Mouse (Mus musculus): ENCODE measurements around the gene Rsph1. TPM values are rescaled to one million over a fixed set of nuclear protein-coding genes. Genes with fewer than 3 reads are reported as not detected.

The Rsph1 gene
- total and polyA plus RNA-seq, 3 experiments: 0.81 to 1.2 (median 1.2) TPM

GRCm38 (mm10) chr17:31315993-31316392 lies 38.8 kb upstream of the Rsph1 start:
- WGBS: 46% methylated on average over 6 of the region's 6 CpGs
- no peak for DNase-seq
- Histone ChIP-seq H3K9ac (ENCODE audit: low read depth, low read length) (no peak overlapping the region), H3K27ac (no peak overlapping the region), H3K4me3 (no peak overlapping the region), H3K79me2 (replicated peaks; ENCODE audit: control insufficient read depth, insufficient read depth, low read length) (no peaks in the 10 kb centered on the region), H3K4me1 (ENCODE audit: control insufficient read depth, insufficient read depth, low read length) (peaks cover 4% of the 10 kb centered on the region; the same call in 1 of the 2 replicates), H3K36me3 (ENCODE audit: control insufficient read depth, insufficient read depth, low read length) (no peaks in the 10 kb centered on the region), H3K27me3 (ENCODE audit: control insufficient read depth, insufficient read depth, low read length) (no peaks in the 10 kb centered on the region)
- TF ChIP-seq CTCF (IDR thresholded peaks at IDR 0.05) (no peak), EP300 (IDR thresholded peaks at IDR 0.05; ENCODE audit: insufficient read depth, low read depth, low read length) (no peak), POLR2A (IDR thresholded peaks at IDR 0.05; ENCODE audit: insufficient read depth, low read depth, low read length) (no peak)
- intact Hi-C loops (cut with DNase I): no loop called here

GRCm38 (mm10) chr17:31315046-31315792 lies 38.0 kb upstream of the Rsph1 start:
- TF ChIP-seq POLR2A (IDR thresholded peaks at IDR 0.05; ENCODE audit: insufficient read depth, low read depth, low read length): no peak
- TF ChIP-seq EP300 (IDR thresholded peaks at IDR 0.05; ENCODE audit: insufficient read depth, low read depth, low read length): no peak
- no peak for TF ChIP-seq CTCF (IDR thresholded peaks at IDR 0.05)
- Histone ChIP-seq H3K36me3 (ENCODE audit: control insufficient read depth, insufficient read depth, low read length) (no peaks in the 10 kb centered on the region), H3K27me3 (ENCODE audit: control insufficient read depth, insufficient read depth, low read length) (no peaks in the 10 kb centered on the region), H3K4me1 (ENCODE audit: control insufficient read depth, insufficient read depth, low read length) (peaks cover 4% of the 10 kb centered on the region; the same call in 1 of the 2 replicates), H3K27ac (no peak overlapping the region), H3K9ac (ENCODE audit: low read depth, low read length) (no peak overlapping the region), H3K79me2 (replicated peaks; ENCODE audit: control insufficient read depth, insufficient read depth, low read length) (no peaks in the 10 kb centered on the region), H3K4me3 (no peak overlapping the region)
- no peak for DNase-seq
- WGBS: 29% methylated on average over 13 of the region's 13 CpGs
- intact Hi-C loops (cut with DNase I): no loop called here

- no peaks in the 10 kb centered on the region for H3K27me3 ChIP-seq (ENCODE audit: control insufficient read depth, insufficient read depth, low read length)
- H3K4me3 ChIP-seq: no peak overlapping the region
- H3K36me3 ChIP-seq (ENCODE audit: control insufficient read depth, insufficient read depth, low read length): no peaks in the 10 kb centered on the region
- 87% methylated on average over 10 of the region's 10 CpGs for WGBS
- H3K4me1 ChIP-seq (ENCODE audit: control insufficient read depth, insufficient read depth, low read length): peaks cover 5% of the 10 kb centered on the region; the same call in 1 of the 2 replicates
- no peak for DNase-seq
- H3K9ac ChIP-seq (ENCODE audit: low read depth, low read length): no peak overlapping the region
- no peak for TF ChIP-seq CTCF (IDR thresholded peaks at IDR 0.05)
- TF ChIP-seq POLR2A (IDR thresholded peaks at IDR 0.05; ENCODE audit: insufficient read depth, low read depth, low read length): no peak
- TF ChIP-seq EP300 (IDR thresholded peaks at IDR 0.05; ENCODE audit: insufficient read depth, low read depth, low read length): no peak
- H3K79me2 ChIP-seq (replicated peaks; ENCODE audit: control insufficient read depth, insufficient read depth, low read length): no peaks in the 10 kb centered on the region
- intact Hi-C loops (cut with DNase I): no loop called here
- H3K27ac ChIP-seq: no peak overlapping the region
Measured at GRCm38 (mm10) chr17:31312648-31313047, 35.5 kb upstream of the Rsph1 start.

GRCm38 (mm10) chr17:31311047-31311446 lies 33.9 kb upstream of the Rsph1 start:
- H3K36me3 ChIP-seq (ENCODE audit: control insufficient read depth, insufficient read depth, low read length): no peaks in the 10 kb centered on the region
- H3K27ac ChIP-seq: no peak overlapping the region
- no peaks in the 10 kb centered on the region for H3K27me3 ChIP-seq (ENCODE audit: control insufficient read depth, insufficient read depth, low read length)
- 78% methylated on average over 9 of the region's 9 CpGs for WGBS
- peaks cover 5% of the 10 kb centered on the region; the same call in 1 of the 2 replicates for H3K4me1 ChIP-seq (ENCODE audit: control insufficient read depth, insufficient read depth, low read length)
- DNase-seq: no peak
- TF ChIP-seq POLR2A (IDR thresholded peaks at IDR 0.05; ENCODE audit: insufficient read depth, low read depth, low read length): no peak
- TF ChIP-seq CTCF (IDR thresholded peaks at IDR 0.05): no peak
- TF ChIP-seq EP300 (IDR thresholded peaks at IDR 0.05; ENCODE audit: insufficient read depth, low read depth, low read length): no peak
- intact Hi-C loops (cut with DNase I): no loop called here
- H3K9ac ChIP-seq (ENCODE audit: low read depth, low read length): no peak overlapping the region
- H3K4me3 ChIP-seq: no peak overlapping the region
- no peaks in the 10 kb centered on the region for H3K79me2 ChIP-seq (replicated peaks; ENCODE audit: control insufficient read depth, insufficient read depth, low read length)

- no peak for DNase-seq
- intact Hi-C loops (cut with DNase I): loop anchor here (1.0 to 2.0 kb wide), 2 partner anchors 27 to 55 kb away; no protein-coding TSS in a partner anchor
- WGBS: 55% methylated on average over 6 of the region's 6 CpGs
- Histone ChIP-seq H3K36me3 (ENCODE audit: control insufficient read depth, insufficient read depth, low read length) (no peaks in the 10 kb centered on the region), H3K9ac (ENCODE audit: low read depth, low read length) (no peak overlapping the region), H3K27me3 (ENCODE audit: control insufficient read depth, insufficient read depth, low read length) (no peaks in the 10 kb centered on the region), H3K27ac (no peak overlapping the region), H3K4me3 (no peak overlapping the region), H3K79me2 (replicated peaks; ENCODE audit: control insufficient read depth, insufficient read depth, low read length) (no peaks in the 10 kb centered on the region), H3K4me1 (ENCODE audit: control insufficient read depth, insufficient read depth, low read length) (peaks cover 7% of the 10 kb centered on the region; the same call in 1 of the 2 replicates)
- TF ChIP-seq CTCF (IDR thresholded peaks at IDR 0.05): no peak
- no peak for TF ChIP-seq POLR2A (IDR thresholded peaks at IDR 0.05; ENCODE audit: insufficient read depth, low read depth, low read length)
- no peak for TF ChIP-seq EP300 (IDR thresholded peaks at IDR 0.05; ENCODE audit: insufficient read depth, low read depth, low read length)
Measured at GRCm38 (mm10) chr17:31309281-31309793, 32.2 kb upstream of the Rsph1 start.

GRCm38 (mm10) chr17:31308291-31308816 lies 31.2 kb upstream of the Rsph1 start:
- Histone ChIP-seq H3K27me3 (ENCODE audit: control insufficient read depth, insufficient read depth, low read length) (no peaks in the 10 kb centered on the region), H3K79me2 (replicated peaks; ENCODE audit: control insufficient read depth, insufficient read depth, low read length) (no peaks in the 10 kb centered on the region), H3K9ac (ENCODE audit: low read depth, low read length) (no peak overlapping the region), H3K4me1 (ENCODE audit: control insufficient read depth, insufficient read depth, low read length) (peaks cover 7% of the 10 kb centered on the region; the same call in 1 of the 2 replicates), H3K4me3 (no peak overlapping the region), H3K27ac (no peak overlapping the region), H3K36me3 (ENCODE audit: control insufficient read depth, insufficient read depth, low read length) (no peaks in the 10 kb centered on the region)
- no peak for DNase-seq
- TF ChIP-seq EP300 (IDR thresholded peaks at IDR 0.05; ENCODE audit: insufficient read depth, low read depth, low read length): no peak
- TF ChIP-seq POLR2A (IDR thresholded peaks at IDR 0.05; ENCODE audit: insufficient read depth, low read depth, low read length): no peak
- TF ChIP-seq CTCF (IDR thresholded peaks at IDR 0.05): no peak
- intact Hi-C loops (cut with DNase I): loop anchor here (2.0 kb wide), 1 partner anchor 26 kb away; no protein-coding TSS in a partner anchor
- WGBS: 69% methylated on average over 7 of the region's 7 CpGs

Measured in heart, adult 2 months (tissue).